Mouse (Mus musculus) lung, embryonic 16.5 days (tissue): ENCODE measurements around the gene Gtf2e1. TPM values are rescaled to one million over a fixed set of nuclear protein-coding genes. Genes with fewer than 3 reads are reported as not detected.

ENCODE experiments used
- ATAC-seq: fragments of 200-750 bp; cut with Nextera tagmentation; 2 replicates; pipeline ENCODE4 v1.8.0; 2017; ENCODE audit warnings: low read depth, mild to moderate bottlenecking, moderate library complexity
- H3K27ac ChIP-seq: fragments of 300-500 bp; sonication (generic); 2 replicates; pipeline ENCODE4 v1.5.1; 2014; ENCODE audit warnings: mild to moderate bottlenecking, control low read depth, low read length
- H3K27me3 ChIP-seq: fragments of 300-500 bp; sonication (generic); 2 replicates; pipeline ENCODE4 v1.6.1; 2014; ENCODE audit warnings: low read depth, low read length, mixed read lengths; ENCODE audit not compliant: control insufficient read depth, insufficient read depth
- H3K36me3 ChIP-seq: fragments of 300-500 bp; sonication (generic); 2 replicates; pipeline ENCODE4 v1.6.1; 2014; ENCODE audit warnings: low read length; ENCODE audit not compliant: control insufficient read depth, insufficient read depth
- H3K4me1 ChIP-seq: fragments of 300-500 bp; sonication (generic); replicated peaks from 2 replicates; pipeline ENCODE4 v1.6.1; 2014; ENCODE audit warnings: low read length, mixed read lengths; ENCODE audit not compliant: control insufficient read depth, insufficient read depth
- H3K4me2 ChIP-seq: fragments of 300-500 bp; sonication (generic); 2 replicates; pipeline ENCODE4 v1.6.1; 2014; ENCODE audit warnings: low read depth, low read length, control low read depth
- H3K4me3 ChIP-seq: fragments of 300-500 bp; sonication (generic); 2 replicates; pipeline ENCODE4 v1.5.1; 2014; ENCODE audit warnings: mild to moderate bottlenecking, low read length, control low read depth
- H3K9ac ChIP-seq: fragments of 300-500 bp; sonication (generic); 2 replicates; pipeline ENCODE4 v1.6.1; 2014; ENCODE audit warnings: low read length, control low read depth
- H3K9me3 ChIP-seq: fragments of 300-500 bp; sonication (generic); 2 replicates; pipeline ENCODE4 v1.6.1; 2016; ENCODE audit warnings: low read length; ENCODE audit not compliant: control insufficient read depth
- WGBS: fragments of 180-500 bp; shearing (Covaris S2); extraction: QIAGEN DNeasy Blood & Tissue Kit; methylation state at CpG from one replicate; pipeline ENCODE4 v1.1.7; 2014; 5-methylcytosine and 5-hydroxymethylcytosine counted together
- polyA plus RNA-seq: library from polyadenylated mRNA; unstranded; fragments of >200 nt; fragmentation: Nextera tagmentation; extraction: Ambion mirVana; gene quantifications from 2 replicates; pipeline ENCODE4 v1.2.1, GENCODE M21; 2015

Gene Gtf2e1
- polyA plus RNA-seq, 1 experiment from 2014 or later = 22.3 TPM

DNA sequence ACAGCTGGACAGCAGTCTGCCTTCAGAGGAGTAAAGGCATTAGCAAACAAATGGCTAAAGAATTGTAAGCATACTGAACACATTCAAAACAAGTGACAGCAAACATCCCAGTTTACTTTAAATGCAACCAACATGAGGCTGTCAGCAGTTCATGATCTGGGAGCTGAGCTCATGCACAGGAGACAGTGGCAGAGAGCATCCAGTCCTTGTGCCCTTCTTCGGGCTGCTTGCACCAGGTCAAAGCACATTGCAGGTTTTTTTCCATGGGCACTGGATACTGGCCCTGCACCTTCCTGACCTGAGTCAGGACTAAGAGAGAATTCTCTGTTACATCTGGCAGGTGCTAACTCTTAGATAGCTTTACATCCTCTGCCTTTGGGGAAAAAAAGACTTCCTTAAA, 40.0 kb upstream of the Gtf2e1 start:
- Histone ChIP-seq H3K27me3 (no peaks in the 10 kb centered on the region), H3K27ac (no peak overlapping the region), H3K4me1 (peaks cover 6% of the 10 kb centered on the region; the same call in 1 of the 2 replicates), H3K9me3 (no peaks in the 10 kb centered on the region), H3K4me2 (no peak overlapping the region), H3K9ac (no peak overlapping the region), H3K4me3 (no peak overlapping the region), H3K36me3 (no peaks in the 10 kb centered on the region)
- WGBS = 76% methylated on average over 1 of the region's 1 CpGs
- ATAC-seq = no peak

GRCm38 (mm10) chr16:37575325-37575724, 35.7 kb upstream of the Gtf2e1 start:
- H3K9ac ChIP-seq = no peak overlapping the region
- no peaks in the 10 kb centered on the region for H3K27me3 ChIP-seq
- H3K9me3 ChIP-seq = no peaks in the 10 kb centered on the region; the same call in 1 of the 2 replicates
- H3K27ac ChIP-seq = no peak overlapping the region
- peaks cover 9% of the 10 kb centered on the region for H3K36me3 ChIP-seq
- WGBS = 57% methylated on average over 3 of the region's 3 CpGs
- no peak for ATAC-seq
- no peak overlapping the region for H3K4me2 ChIP-seq
- no peak overlapping the region for H3K4me3 ChIP-seq
- no peaks in the 10 kb centered on the region for H3K4me1 ChIP-seq

DNA sequence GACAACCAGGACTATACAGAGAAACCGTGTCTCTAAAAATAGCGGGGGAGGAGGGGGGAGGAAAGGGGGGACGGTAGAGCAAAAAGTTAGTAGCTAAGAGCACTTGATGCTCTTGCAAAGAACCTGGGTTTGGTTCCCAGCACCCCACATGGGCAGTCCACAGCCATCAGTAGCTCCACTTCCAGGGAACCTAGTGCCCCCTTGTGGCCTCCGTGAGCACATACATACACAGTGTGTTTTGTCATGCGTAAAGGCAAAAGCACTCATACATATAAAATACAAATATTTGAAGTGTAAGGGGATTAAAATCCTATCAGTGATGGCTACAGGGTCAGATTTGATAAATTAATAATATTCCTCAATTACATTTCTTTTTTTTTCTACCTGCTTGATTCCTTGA, 33.5 kb upstream of the Gtf2e1 start:
- Histone ChIP-seq H3K36me3 (peaks cover 9% of the 10 kb centered on the region), H3K9me3 (no peaks in the 10 kb centered on the region; the same call in 1 of the 2 replicates), H3K9ac (no peak overlapping the region), H3K27me3 (no peaks in the 10 kb centered on the region), H3K4me3 (no peak overlapping the region), H3K4me2 (no peak overlapping the region), H3K4me1 (no peaks in the 10 kb centered on the region), H3K27ac (no peak overlapping the region)
- no peak for ATAC-seq
- WGBS = 96% methylated on average over 5 of the region's 5 CpGs

- Histone ChIP-seq H3K36me3 (peaks cover 9% of the 10 kb centered on the region), H3K9me3 (no peaks in the 10 kb centered on the region; the same call in 1 of the 2 replicates), H3K27ac (no peak overlapping the region), H3K27me3 (no peaks in the 10 kb centered on the region), H3K4me3 (no peak overlapping the region), H3K4me1 (no peaks in the 10 kb centered on the region), H3K9ac (no peak overlapping the region), H3K4me2 (no peak overlapping the region)
- WGBS = 83% methylated on average over 12 of the region's 12 CpGs
- no peak for ATAC-seq
Observed at GRCm38 (mm10) chr16:37572117-37572754, 32.6 kb upstream of the Gtf2e1 start.

DNA sequence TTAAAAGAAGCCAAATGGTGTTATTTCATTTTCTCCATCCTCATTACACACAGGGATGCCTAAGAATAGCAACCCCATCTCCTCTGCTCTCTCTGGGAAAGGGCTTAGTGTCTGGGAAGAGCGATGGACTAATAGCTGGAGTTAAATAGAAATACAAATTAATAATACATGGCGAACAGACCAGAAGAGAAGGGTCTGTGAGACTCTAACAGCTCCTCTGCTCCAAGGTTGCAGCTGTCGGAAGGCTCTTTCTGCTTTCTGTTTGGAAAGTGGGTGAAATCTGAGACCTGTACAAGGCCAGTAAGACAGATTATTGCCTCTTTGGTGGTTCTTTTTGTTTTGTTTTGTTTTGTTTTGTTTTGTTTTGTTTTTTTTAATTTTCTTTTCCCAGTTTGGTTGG, 32.0 kb upstream of the Gtf2e1 start:
- ATAC-seq = no peak
- no peak overlapping the region for H3K9ac ChIP-seq
- no peak overlapping the region for H3K27ac ChIP-seq
- peaks cover 9% of the 10 kb centered on the region for H3K36me3 ChIP-seq
- no peaks in the 10 kb centered on the region for H3K4me1 ChIP-seq
- no peaks in the 10 kb centered on the region for H3K27me3 ChIP-seq
- no peaks in the 10 kb centered on the region; the same call in 1 of the 2 replicates for H3K9me3 ChIP-seq
- no peak overlapping the region for H3K4me2 ChIP-seq
- 84% methylated on average over 3 of the region's 3 CpGs for WGBS
- H3K4me3 ChIP-seq = no peak overlapping the region

GRCm38 (mm10) chr16:37567113-37568050, 27.8 kb upstream of the Gtf2e1 start:
- Histone ChIP-seq H3K9me3 (no peaks in the 10 kb centered on the region), H3K4me3 (no peak overlapping the region), H3K9ac (no peak overlapping the region), H3K27me3 (no peaks in the 10 kb centered on the region), H3K4me2 (no peak overlapping the region), H3K27ac (no peak overlapping the region), H3K4me1 (no peaks in the 10 kb centered on the region), H3K36me3 (peaks cover 1% of the 10 kb centered on the region)
- ATAC-seq = no peak
- WGBS = 83% methylated on average over 12 of the region's 12 CpGs

DNA sequence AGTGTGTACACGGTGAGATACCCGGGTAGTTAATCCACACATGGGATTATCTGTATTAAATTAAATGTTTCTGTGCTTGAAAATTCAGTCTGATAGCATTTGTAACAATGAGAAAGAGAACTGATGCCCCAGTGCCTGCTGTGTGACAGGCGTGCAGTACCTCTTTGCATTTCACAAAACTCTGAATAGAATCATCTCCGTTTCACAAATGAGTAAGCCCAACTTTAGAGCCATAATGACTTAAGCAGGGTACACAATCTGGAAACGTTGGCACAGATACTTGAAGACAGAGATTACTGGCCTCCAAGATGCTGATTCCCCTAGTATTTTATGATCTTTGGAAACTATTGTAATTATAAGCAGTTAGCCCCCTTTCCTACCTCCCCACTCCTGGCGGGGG, 26.5 kb upstream of the Gtf2e1 start:
- Histone ChIP-seq H3K4me1 (no peaks in the 10 kb centered on the region), H3K27ac (no peak overlapping the region), H3K4me2 (no peak overlapping the region), H3K9me3 (no peaks in the 10 kb centered on the region), H3K4me3 (no peak overlapping the region), H3K9ac (no peak overlapping the region), H3K36me3 (no peaks in the 10 kb centered on the region; the same call in 1 of the 2 replicates), H3K27me3 (no peaks in the 10 kb centered on the region)
- whole genome bisulfite sequencing = 75% methylated on average over 6 of the region's 6 CpGs
- no peak for ATAC-seq

DNA sequence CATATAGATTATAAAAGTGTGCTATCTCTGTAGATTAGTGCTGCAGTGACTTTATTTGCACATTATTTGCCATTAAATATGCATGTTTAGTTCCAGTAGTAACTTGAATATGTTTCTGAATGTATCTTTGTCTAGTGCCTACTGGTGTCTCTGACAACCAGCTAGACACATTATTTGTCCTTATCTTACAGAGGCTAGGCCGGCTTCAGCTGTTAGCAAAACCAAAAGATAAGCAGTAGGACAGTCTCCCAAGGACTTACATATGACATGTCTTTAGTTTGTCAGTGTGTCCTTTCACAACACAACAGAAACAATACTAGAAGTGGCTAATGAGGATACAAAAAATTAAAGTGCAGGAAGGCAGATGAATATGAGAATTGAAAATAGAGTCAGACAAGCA, 25.5 kb upstream of the Gtf2e1 start:
- no peak overlapping the region for H3K27ac ChIP-seq
- ATAC-seq = no peak
- no peak overlapping the region for H3K4me3 ChIP-seq
- no peaks in the 10 kb centered on the region for H3K9me3 ChIP-seq
- no peaks in the 10 kb centered on the region; the same call in 1 of the 2 replicates for H3K36me3 ChIP-seq
- H3K4me2 ChIP-seq = no peak overlapping the region
- 53% methylated on average over 1 of the region's 1 CpGs for WGBS
- no peaks in the 10 kb centered on the region for H3K27me3 ChIP-seq
- no peak overlapping the region for H3K9ac ChIP-seq
- no peaks in the 10 kb centered on the region for H3K4me1 ChIP-seq

DNA sequence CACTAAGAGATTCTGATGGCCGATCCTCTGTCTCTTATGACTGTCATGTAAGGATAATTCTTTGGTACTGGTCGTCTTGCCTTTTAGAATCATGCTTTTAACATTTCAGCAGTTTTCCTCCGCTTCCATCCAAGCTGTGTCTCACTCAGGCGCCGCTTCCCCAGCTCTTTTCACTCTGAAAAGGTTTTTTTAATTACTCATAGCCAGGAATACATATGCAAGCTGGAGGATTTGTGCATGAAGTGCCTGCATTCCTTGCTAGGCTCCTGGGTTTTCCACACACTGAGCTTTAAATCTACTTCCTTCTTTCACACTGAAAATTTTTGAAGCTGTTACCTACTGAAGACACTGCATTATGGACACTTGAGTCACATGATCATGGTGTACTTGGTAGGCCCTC, 23.4 kb upstream of the Gtf2e1 start:
- H3K27me3 ChIP-seq = no peaks in the 10 kb centered on the region
- no peaks in the 10 kb centered on the region for H3K9me3 ChIP-seq
- H3K36me3 ChIP-seq = peaks cover 3% of the 10 kb centered on the region; the same call in 1 of the 2 replicates
- no peak overlapping the region for H3K4me2 ChIP-seq
- 94% methylated on average over 5 of the region's 5 CpGs for WGBS
- no peak overlapping the region for H3K9ac ChIP-seq
- H3K27ac ChIP-seq = no peak overlapping the region
- ATAC-seq = no peak
- H3K4me3 ChIP-seq = no peak overlapping the region
- H3K4me1 ChIP-seq = no peaks in the 10 kb centered on the region
